Mouse (Mus musculus) hindbrain, postnatal 0 days (tissue): ENCODE results near the gene Sars. TPM values are rescaled to one million over a fixed set of nuclear protein-coding genes. Genes with fewer than 3 reads are reported as not detected.

Experiments used
- ATAC-seq: fragments of 200-750 bp; cut with Nextera tagmentation; 2 replicates; pipeline ENCODE4 v1.8.0; 2017; ENCODE audit warnings: mild to moderate bottlenecking, moderate TSS enrichment, moderate library complexity
- DNase-seq: peaks from one replicate; pipeline ENCODE4 v3.0.0-alpha.2; 2015; ENCODE audit warnings: low spot score
- H3K27ac ChIP-seq: fragments of 300-500 bp; sonication (generic); 2 replicates; pipeline ENCODE4 v1.5.1; 2014; ENCODE audit warnings: mild to moderate bottlenecking
- H3K27me3 ChIP-seq: fragments of 300-500 bp; sonication (generic); 2 replicates; pipeline ENCODE4 v1.6.1; 2014; ENCODE audit warnings: low read length, mixed read lengths; ENCODE audit not compliant: insufficient read depth
- H3K36me3 ChIP-seq: fragments of 300-500 bp; sonication (generic); 2 replicates; pipeline ENCODE4 v1.6.1; 2014; ENCODE audit warnings: low read length, mixed read lengths; ENCODE audit not compliant: insufficient read depth
- H3K4me1 ChIP-seq: fragments of 300-500 bp; sonication (generic); 2 replicates; pipeline ENCODE4 v1.6.1; 2014; ENCODE audit warnings: antibody characterized with exemption, low read length, mixed read lengths; ENCODE audit not compliant: insufficient read depth
- H3K4me2 ChIP-seq: fragments of 300-500 bp; sonication (generic); 2 replicates; pipeline ENCODE4 v1.6.1; 2014; ENCODE audit warnings: low read depth, mild to moderate bottlenecking, low read length, moderate library complexity, mixed read lengths
- H3K4me3 ChIP-seq: fragments of 300-500 bp; sonication (generic); 2 replicates; pipeline ENCODE4 v1.5.1; 2014; ENCODE audit warnings: low read length
- H3K9ac ChIP-seq: fragments of 300-500 bp; sonication (generic); replicated peaks from 2 replicates; pipeline ENCODE4 v1.6.1; 2014; ENCODE audit warnings: mild to moderate bottlenecking, low read length, moderate library complexity, mixed read lengths
- H3K9me3 ChIP-seq: fragments of 300-500 bp; sonication (generic); 2 replicates; pipeline ENCODE4 v1.6.1; 2016; ENCODE audit warnings: low read length, mixed read lengths
- CTCF ChIP-seq: IDR thresholded peaks from 2 replicates; pipeline ENCODE4 v1.5.1; 2016; ENCODE audit warnings: antibody characterized with exemption, control low read depth, low read depth
- WGBS: fragments of 180-500 bp; shearing (Covaris S2); extraction: QIAGEN DNeasy Blood & Tissue Kit; methylation state at CpG from one replicate; pipeline ENCODE4 v1.1.7; 2014; 5-methylcytosine and 5-hydroxymethylcytosine counted together
- polyA plus RNA-seq: library from polyadenylated mRNA; unstranded; fragments of >200 nt; fragmentation: Nextera tagmentation; extraction: Ambion mirVana; gene quantifications from 2 replicates; pipeline ENCODE4 v1.2.1, GENCODE M21; 2015
- total RNA-seq: library from RNA; depleted of rRNA; stranded (reverse); fragments of >200 nt; gene quantifications from 2 replicates; pipeline ENCODE4 v1.2.3, GENCODE M21; 2014; rRNA removed

Sars gene
- total RNA-seq (122 and 137 TPM in 2 replicates), polyA plus RNA-seq (214 and 223 TPM in 2 replicates)

- Histone ChIP-seq H3K9ac (peak within 1 kb of the TSS; percentile 88), H3K4me2 (peak within 1 kb of the TSS; percentile 88), H3K4me1 (peaks cover 10% of the 10 kb centered on the region), H3K4me3 (peak within 1 kb of the TSS; percentile 81), H3K9me3 (no peaks in the 10 kb centered on the region), H3K36me3 (no peaks in the 10 kb centered on the region), H3K27ac (peak within 1 kb of the TSS; percentile 91), H3K27me3 (no peaks in the 10 kb centered on the region)
- WGBS, result 0% methylated on average over 38 of the region's 41 CpGs
- DNase-seq, result peak; percentile 97
- peak; percentile 49 for TF ChIP-seq CTCF
- ATAC-seq, result peak; percentile 96
These were observed at the start of gene Sars for GRCm38 (mm10) chr3:108444698-108445365. Gene Sars, minus strand, starts transcription at chr3:108445209.

GRCm38 (mm10) chr3:108489968-108490367 is 45.0 kb upstream of the Sars start:
- WGBS, result 47% methylated on average over 3 of the region's 3 CpGs
- H3K27me3 ChIP-seq, result no peaks in the 10 kb centered on the region
- no peak overlapping the region for H3K9ac ChIP-seq
- no peak overlapping the region for H3K4me3 ChIP-seq
- H3K36me3 ChIP-seq, result no peaks in the 10 kb centered on the region
- DNase-seq (no peak), ATAC-seq (no peak)
- H3K4me1 ChIP-seq, result no peaks in the 10 kb centered on the region
- H3K4me2 ChIP-seq, result no peak overlapping the region
- H3K9me3 ChIP-seq, result no peaks in the 10 kb centered on the region
- TF ChIP-seq CTCF, result peak; percentile 52
- H3K27ac ChIP-seq, result no peak overlapping the region

- 93% methylated on average over 4 of the region's 4 CpGs for WGBS
- H3K36me3 ChIP-seq, result no peaks in the 10 kb centered on the region
- no peak for ATAC-seq
- H3K27me3 ChIP-seq, result no peaks in the 10 kb centered on the region
- H3K27ac ChIP-seq, result no peak overlapping the region
- H3K4me1 ChIP-seq, result no peaks in the 10 kb centered on the region
- H3K4me2 ChIP-seq, result no peak overlapping the region
- H3K9ac ChIP-seq, result no peak overlapping the region
- DNase-seq, result no peak
- no peak overlapping the region for H3K4me3 ChIP-seq
- no peak for TF ChIP-seq CTCF
- H3K9me3 ChIP-seq, result no peaks in the 10 kb centered on the region
These were observed 39.7 kb upstream of the Sars start for GRCm38 (mm10) chr3:108484749-108485148.

- Histone ChIP-seq H3K4me1 (no peaks in the 10 kb centered on the region), H3K9me3 (no peaks in the 10 kb centered on the region), H3K4me2 (no peak overlapping the region), H3K4me3 (no peak overlapping the region), H3K27ac (no peak overlapping the region), H3K36me3 (no peaks in the 10 kb centered on the region), H3K9ac (no peak overlapping the region), H3K27me3 (no peaks in the 10 kb centered on the region)
- TF ChIP-seq CTCF, result no peak
- DNase-seq, result no peak
- no peak for ATAC-seq
- WGBS, result 82% methylated on average over 4 of the region's 4 CpGs
These were observed 33.8 kb upstream of the Sars start for GRCm38 (mm10) chr3:108478800-108479199.

- Histone ChIP-seq H3K4me1 (no peaks in the 10 kb centered on the region), H3K27ac (no peak overlapping the region), H3K27me3 (no peaks in the 10 kb centered on the region), H3K9ac (no peak overlapping the region), H3K4me3 (no peak overlapping the region), H3K9me3 (no peaks in the 10 kb centered on the region), H3K36me3 (no peaks in the 10 kb centered on the region), H3K4me2 (no peak overlapping the region)
- TF ChIP-seq CTCF, result no peak
- DNase-seq, result no peak
- 57% methylated on average over 14 of the region's 14 CpGs for WGBS
- ATAC-seq, result no peak
These were observed 32.0 kb upstream of the Sars start for GRCm38 (mm10) chr3:108476761-108477619.

GRCm38 (mm10) chr3:108475496-108475895 is 30.5 kb upstream of the Sars start:
- Histone ChIP-seq H3K9ac (no peak overlapping the region), H3K4me2 (no peak overlapping the region), H3K36me3 (no peaks in the 10 kb centered on the region), H3K27me3 (no peaks in the 10 kb centered on the region), H3K4me1 (no peaks in the 10 kb centered on the region), H3K9me3 (no peaks in the 10 kb centered on the region), H3K4me3 (no peak overlapping the region), H3K27ac (no peak overlapping the region)
- no peak for TF ChIP-seq CTCF
- ATAC-seq, result no peak
- 71% methylated on average over 5 of the region's 5 CpGs for WGBS
- DNase-seq, result no peak

GRCm38 (mm10) chr3:108474969-108475368 is 30.0 kb upstream of the Sars start:
- no peak for TF ChIP-seq CTCF
- Histone ChIP-seq H3K4me2 (no peak overlapping the region), H3K9ac (no peak overlapping the region), H3K4me3 (no peak overlapping the region), H3K9me3 (no peaks in the 10 kb centered on the region), H3K4me1 (no peaks in the 10 kb centered on the region), H3K27me3 (no peaks in the 10 kb centered on the region), H3K36me3 (no peaks in the 10 kb centered on the region), H3K27ac (no peak overlapping the region)
- no peak for ATAC-seq
- DNase-seq, result no peak
- 97% methylated on average over 7 of the region's 7 CpGs for WGBS
